Mouse (Mus musculus) stomach, embryonic 15.5 days (tissue): Measurements from ENCODE around the gene Tmem182. TPM values are rescaled to one million over a fixed set of nuclear protein-coding genes. Genes with fewer than 3 reads are reported as not detected.

ENCODE experiments used
- ATAC-seq: fragments of 200-750 bp; cut with Nextera tagmentation; 2 replicates; pipeline ENCODE4 v1.8.0; 2017; ENCODE audit warnings: low read depth, moderate number of reproducible peaks, moderate TSS enrichment; ENCODE audit not compliant: insufficient read depth, low FRiP score
- H3K27ac ChIP-seq: fragments of 300-500 bp; sonication (generic); 2 replicates; pipeline ENCODE4 v1.5.1; 2015; ENCODE audit warnings: mild to moderate bottlenecking, inconsistent platforms
- H3K27me3 ChIP-seq: fragments of 300-500 bp; sonication (generic); replicated peaks from 2 replicates; pipeline ENCODE4 v1.6.1; 2015; ENCODE audit warnings: inconsistent platforms
- H3K36me3 ChIP-seq: fragments of 300-500 bp; sonication (generic); 2 replicates; pipeline ENCODE4 v1.6.1; 2015; ENCODE audit warnings: inconsistent platforms
- H3K4me1 ChIP-seq: fragments of 300-500 bp; sonication (generic); 2 replicates; pipeline ENCODE4 v1.6.1; 2015; ENCODE audit warnings: inconsistent platforms
- H3K4me2 ChIP-seq: fragments of 300-500 bp; sonication (generic); 2 replicates; pipeline ENCODE4 v1.6.1; 2015; ENCODE audit warnings: mild to moderate bottlenecking, inconsistent platforms
- H3K4me3 ChIP-seq: fragments of 300-500 bp; sonication (generic); replicated peaks from 2 replicates; pipeline ENCODE4 v1.5.1; 2015; ENCODE audit warnings: inconsistent platforms
- H3K9ac ChIP-seq: fragments of 300-500 bp; sonication (generic); 2 replicates; pipeline ENCODE4 v1.6.1; 2015; ENCODE audit warnings: inconsistent platforms
- H3K9me3 ChIP-seq: fragments of 300-500 bp; sonication (generic); 2 replicates; pipeline ENCODE4 v1.6.1; 2016; ENCODE audit warnings: inconsistent platforms
- WGBS: fragments of 180-500 bp; shearing (Covaris S2); methylation state at CpG from one replicate; pipeline ENCODE4 v1.1.7; 2015; 5-methylcytosine and 5-hydroxymethylcytosine counted together
- polyA plus RNA-seq: library from polyadenylated mRNA; unstranded; fragments of >200 nt; fragmentation: Nextera tagmentation; extraction: Ambion mirVana; gene quantifications from 2 replicates; pipeline ENCODE4 v1.2.1, GENCODE M21; 2015

Tmem182 gene
- polyA plus RNA-seq, 1 experiment from 2014 or later = 0.18 TPM

- Histone ChIP-seq H3K4me2 (no peak overlapping the region), H3K27ac (no peak overlapping the region), H3K27me3 (no peaks in the 10 kb centered on the region), H3K4me1 (no peaks in the 10 kb centered on the region), H3K9me3 (no peaks in the 10 kb centered on the region), H3K36me3 (peaks cover 17% of the 10 kb centered on the region; the same call in 1 of the 2 replicates), H3K4me3 (no peak overlapping the region), H3K9ac (no peak overlapping the region)
- no peak for ATAC-seq
- 76% methylated on average over 3 of the region's 3 CpGs for WGBS
These were observed 28.6 kb upstream of the Tmem182 start for GRCm38 (mm10) chr1:40776763-40777162.

GRCm38 (mm10) chr1:40783450-40783849 lies 22.0 kb upstream of the Tmem182 start:
- ATAC-seq = no peak
- Histone ChIP-seq H3K4me3 (no peak overlapping the region), H3K9me3 (no peaks in the 10 kb centered on the region), H3K4me1 (no peaks in the 10 kb centered on the region), H3K9ac (no peak overlapping the region), H3K36me3 (peaks cover 17% of the 10 kb centered on the region; the same call in 1 of the 2 replicates), H3K4me2 (no peak overlapping the region), H3K27me3 (no peaks in the 10 kb centered on the region), H3K27ac (no peak overlapping the region)
- WGBS = 93% methylated on average over 7 of the region's 7 CpGs

- H3K9ac ChIP-seq = no peak overlapping the region
- H3K36me3 ChIP-seq = peaks cover 8% of the 10 kb centered on the region; the same call in 1 of the 2 replicates
- no peak for ATAC-seq
- H3K4me1 ChIP-seq = no peaks in the 10 kb centered on the region
- no peak overlapping the region for H3K4me2 ChIP-seq
- no peaks in the 10 kb centered on the region for H3K27me3 ChIP-seq
- H3K4me3 ChIP-seq = no peak overlapping the region
- no peak overlapping the region for H3K27ac ChIP-seq
- WGBS = 89% methylated on average over 9 of the region's 9 CpGs
- H3K9me3 ChIP-seq = no peaks in the 10 kb centered on the region
These were observed 21.1 kb upstream of the Tmem182 start for GRCm38 (mm10) chr1:40784306-40784705.

DNA sequence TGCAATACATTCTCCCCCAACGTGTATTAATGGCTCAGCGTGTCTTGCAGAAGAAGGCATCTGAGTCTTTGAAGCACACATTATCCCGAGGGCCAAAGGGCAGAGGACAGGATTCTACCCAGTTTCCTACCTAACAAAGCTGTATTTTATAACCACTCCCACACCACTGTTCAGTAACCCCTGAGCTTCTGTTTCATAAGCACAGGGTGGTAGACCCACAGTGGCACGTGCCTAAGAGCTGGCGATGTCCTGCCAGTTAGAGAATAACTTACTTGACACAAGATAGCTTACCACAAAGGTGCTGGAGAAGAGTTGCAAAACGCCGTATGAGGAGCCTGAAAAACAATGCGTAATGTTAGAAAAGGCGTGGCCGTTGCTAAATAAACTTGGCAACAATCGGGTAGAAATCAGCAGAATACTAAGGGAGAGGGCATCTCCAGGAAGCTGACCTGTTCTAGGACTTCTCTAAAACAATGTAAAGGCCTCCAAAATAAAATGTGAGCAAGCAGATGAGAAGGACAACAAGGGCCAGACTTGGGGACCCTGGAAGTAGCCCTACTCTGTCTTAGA lies 19.4 kb upstream of the Tmem182 start:
- Histone ChIP-seq H3K4me3 (no peak overlapping the region), H3K9ac (no peak overlapping the region), H3K36me3 (peaks cover 4% of the 10 kb centered on the region; the same call in 1 of the 2 replicates), H3K4me2 (no peak overlapping the region), H3K9me3 (no peaks in the 10 kb centered on the region), H3K27me3 (no peaks in the 10 kb centered on the region), H3K4me1 (no peaks in the 10 kb centered on the region), H3K27ac (no peak overlapping the region)
- no peak for ATAC-seq
- 74% methylated on average over 11 of the region's 11 CpGs for WGBS

GRCm38 (mm10) chr1:40788956-40789355 lies 16.4 kb upstream of the Tmem182 start:
- Histone ChIP-seq H3K36me3 (no peaks in the 10 kb centered on the region), H3K4me3 (no peak overlapping the region), H3K9me3 (no peaks in the 10 kb centered on the region), H3K4me1 (no peaks in the 10 kb centered on the region), H3K4me2 (no peak overlapping the region), H3K27me3 (no peaks in the 10 kb centered on the region), H3K9ac (no peak overlapping the region), H3K27ac (no peak overlapping the region)
- ATAC-seq = no peak
- 79% methylated on average over 6 of the region's 6 CpGs for WGBS

DNA sequence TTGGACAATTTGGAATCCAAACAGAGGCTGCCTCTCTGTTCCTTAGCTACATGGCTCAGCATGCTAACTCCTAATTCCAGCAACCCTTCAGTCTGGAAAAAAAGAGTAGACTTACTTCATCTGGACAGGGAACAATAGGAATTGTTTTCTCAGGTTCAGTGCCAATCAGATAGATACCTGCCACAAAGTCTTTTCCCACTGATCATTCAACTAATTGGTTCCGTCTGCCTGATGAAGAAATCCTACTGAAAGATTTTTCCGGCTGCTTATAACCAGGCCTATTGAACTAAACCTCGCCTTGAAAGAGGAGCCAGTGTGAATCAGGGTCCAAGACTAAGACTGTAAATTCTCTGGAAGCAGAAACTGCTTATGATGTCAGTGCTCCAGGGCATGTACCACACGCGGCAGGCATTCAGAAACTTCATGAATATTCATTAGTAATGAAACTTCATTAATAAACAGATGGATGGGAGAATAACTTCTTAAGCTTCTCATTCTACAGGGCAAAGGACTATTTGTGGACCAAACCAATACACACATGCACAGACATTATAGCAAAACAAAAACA lies 15.7 kb upstream of the Tmem182 start:
- Histone ChIP-seq H3K9ac (no peak overlapping the region; the same call in 1 of the 2 replicates), H3K36me3 (no peaks in the 10 kb centered on the region), H3K9me3 (no peaks in the 10 kb centered on the region), H3K4me3 (peak overlapping the region; percentile 74), H3K4me1 (no peaks in the 10 kb centered on the region), H3K27ac (no peak overlapping the region), H3K4me2 (peak overlapping the region; percentile 77), H3K27me3 (no peaks in the 10 kb centered on the region)
- ATAC-seq = no peak
- 47% methylated on average over 5 of the region's 5 CpGs for WGBS

DNA sequence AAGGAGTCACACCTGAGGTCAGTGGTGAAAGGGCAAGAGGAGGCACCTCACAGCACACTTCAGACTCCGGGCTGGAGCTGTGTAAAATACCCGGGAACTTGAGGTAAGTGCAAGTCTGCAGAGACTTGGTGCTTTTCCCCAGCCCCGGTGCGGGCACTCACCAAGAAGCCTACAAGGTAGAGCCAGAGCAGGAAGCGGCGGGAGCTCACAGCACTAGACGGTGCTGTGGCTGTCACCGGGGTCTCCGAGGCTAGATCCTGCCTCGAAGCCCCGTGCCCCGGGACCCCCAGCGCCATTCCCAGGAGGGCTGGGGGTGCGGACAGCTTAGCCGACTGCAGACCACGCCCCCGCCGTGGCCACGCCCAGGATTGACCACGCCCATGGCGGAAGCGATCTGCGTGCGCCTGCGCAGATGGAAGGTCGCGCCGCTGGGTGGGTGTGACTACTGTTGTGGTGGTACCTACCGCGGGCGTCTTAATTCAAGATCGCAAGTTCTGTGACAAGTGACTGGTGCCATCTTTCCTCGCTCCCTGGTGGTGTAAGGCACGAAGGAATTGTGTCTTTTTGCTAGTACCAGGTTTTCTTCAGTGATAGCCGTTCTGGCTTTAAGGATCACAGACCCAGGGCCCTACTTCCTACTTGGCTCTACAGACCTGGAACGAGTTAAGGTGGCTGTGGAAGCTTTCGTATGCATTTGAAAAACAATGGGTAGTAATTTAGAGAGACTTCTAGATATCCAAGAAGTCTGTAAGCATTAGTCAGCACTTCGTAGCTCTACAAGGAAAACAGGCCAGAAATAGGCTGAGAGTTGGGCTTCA lies 14.9 kb upstream of the Tmem182 start, which contains the start of gene Mfsd9:
TSS of gene Mfsd9 (minus strand) at position 364 of the 818 bp plus-strand sequence.
- no peak within 1 kb of the TSS for H3K27ac ChIP-seq
- no peaks in the 10 kb centered on the region for H3K4me1 ChIP-seq
- no peaks in the 10 kb centered on the region for H3K36me3 ChIP-seq
- 5% methylated on average over 38 of the region's 38 CpGs for WGBS
- H3K9ac ChIP-seq = peak within 1 kb of the TSS; percentile 56
- H3K9me3 ChIP-seq = no peaks in the 10 kb centered on the region
- H3K4me2 ChIP-seq = peak within 1 kb of the TSS; percentile 77
- no peaks in the 10 kb centered on the region for H3K27me3 ChIP-seq
- peak; percentile 86 for ATAC-seq
- H3K4me3 ChIP-seq = peak within 1 kb of the TSS; percentile 74

DNA sequence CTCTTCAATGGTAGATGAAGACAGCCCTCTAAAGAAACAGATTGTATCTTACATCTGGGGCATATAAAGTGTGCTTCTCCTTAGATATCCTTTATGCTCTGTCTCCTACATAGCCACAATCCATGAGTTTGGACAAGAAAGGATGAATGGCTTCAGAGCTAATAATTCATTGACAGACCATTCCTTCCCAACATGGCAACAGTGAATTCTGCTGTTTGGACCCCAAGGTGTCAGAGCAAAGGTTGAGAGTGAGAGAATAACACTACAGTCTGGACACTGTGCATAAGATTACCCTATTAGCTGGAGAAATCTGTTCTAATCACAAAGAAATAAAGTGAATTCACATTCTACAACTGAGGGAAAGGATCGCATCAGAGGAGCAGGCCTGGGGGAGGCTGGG lies 9.9 kb upstream of the Tmem182 start:
- Histone ChIP-seq H3K9me3 (no peaks in the 10 kb centered on the region), H3K4me1 (no peaks in the 10 kb centered on the region), H3K4me2 (no peak overlapping the region), H3K4me3 (no peak overlapping the region), H3K27me3 (no peaks in the 10 kb centered on the region), H3K27ac (no peak overlapping the region), H3K9ac (no peak overlapping the region), H3K36me3 (no peaks in the 10 kb centered on the region)
- 97% methylated on average over 1 of the region's 1 CpGs for WGBS
- no peak for ATAC-seq

DNA sequence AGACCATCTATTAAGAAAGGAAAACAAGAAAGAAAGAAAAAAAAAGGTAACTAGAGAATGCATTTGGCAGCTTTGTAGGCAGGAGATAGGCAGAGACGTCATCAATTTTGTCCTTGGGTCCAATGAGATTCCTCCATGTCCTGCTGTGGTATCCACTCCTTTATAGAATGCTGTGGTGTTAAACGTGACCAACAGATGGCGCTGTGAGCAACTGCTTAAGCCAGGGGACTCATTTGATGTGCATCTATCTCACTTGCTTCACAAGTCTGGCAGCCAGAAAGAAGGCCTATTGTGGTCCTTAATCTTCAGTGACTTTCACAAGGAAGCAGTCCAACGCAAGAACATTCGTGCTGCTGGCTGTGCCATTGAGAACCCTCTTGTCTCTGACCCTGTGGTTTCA lies 8.1 kb upstream of the Tmem182 start:
- Histone ChIP-seq H3K4me2 (no peak overlapping the region), H3K4me3 (no peak overlapping the region), H3K9me3 (no peaks in the 10 kb centered on the region), H3K27me3 (no peaks in the 10 kb centered on the region), H3K27ac (no peak overlapping the region), H3K9ac (no peak overlapping the region), H3K4me1 (no peaks in the 10 kb centered on the region), H3K36me3 (no peaks in the 10 kb centered on the region)
- WGBS = 16% methylated on average over 5 of the region's 5 CpGs
- ATAC-seq = no peak

DNA sequence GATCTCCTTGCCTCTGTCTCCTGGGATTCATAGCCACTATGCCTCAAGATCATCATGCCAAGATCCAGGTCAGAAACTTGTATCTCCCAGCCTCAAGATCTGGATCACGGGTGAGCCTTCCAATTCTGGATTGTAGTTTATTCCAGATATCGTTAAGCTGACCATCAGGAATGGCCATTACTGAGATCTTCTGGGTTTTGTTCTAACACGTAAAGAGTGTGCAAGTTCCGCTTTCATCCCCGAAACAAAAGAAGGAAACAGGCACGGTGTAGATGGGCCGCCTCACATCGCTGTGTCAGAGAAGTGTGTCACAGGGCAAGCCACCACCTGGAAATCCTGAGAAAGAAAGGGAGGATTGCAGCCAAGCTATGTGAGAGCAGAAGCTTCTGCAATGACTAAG lies 6.3 kb upstream of the Tmem182 start:
- Histone ChIP-seq H3K4me1 (no peaks in the 10 kb centered on the region), H3K9me3 (no peaks in the 10 kb centered on the region), H3K4me3 (no peak overlapping the region), H3K27me3 (no peaks in the 10 kb centered on the region), H3K27ac (no peak overlapping the region), H3K4me2 (no peak overlapping the region), H3K9ac (no peak overlapping the region), H3K36me3 (no peaks in the 10 kb centered on the region)
- 88% methylated on average over 8 of the region's 8 CpGs for WGBS
- no peak for ATAC-seq

GRCm38 (mm10) chr1:40800908-40801307 lies 4.5 kb upstream of the Tmem182 start:
- Histone ChIP-seq H3K4me3 (no peak overlapping the region), H3K9me3 (no peaks in the 10 kb centered on the region), H3K27ac (no peak overlapping the region), H3K4me1 (no peaks in the 10 kb centered on the region), H3K9ac (no peak overlapping the region), H3K27me3 (no peaks in the 10 kb centered on the region), H3K4me2 (no peak overlapping the region), H3K36me3 (no peaks in the 10 kb centered on the region)
- WGBS = 76% methylated on average over 5 of the region's 5 CpGs
- ATAC-seq = no peak

DNA sequence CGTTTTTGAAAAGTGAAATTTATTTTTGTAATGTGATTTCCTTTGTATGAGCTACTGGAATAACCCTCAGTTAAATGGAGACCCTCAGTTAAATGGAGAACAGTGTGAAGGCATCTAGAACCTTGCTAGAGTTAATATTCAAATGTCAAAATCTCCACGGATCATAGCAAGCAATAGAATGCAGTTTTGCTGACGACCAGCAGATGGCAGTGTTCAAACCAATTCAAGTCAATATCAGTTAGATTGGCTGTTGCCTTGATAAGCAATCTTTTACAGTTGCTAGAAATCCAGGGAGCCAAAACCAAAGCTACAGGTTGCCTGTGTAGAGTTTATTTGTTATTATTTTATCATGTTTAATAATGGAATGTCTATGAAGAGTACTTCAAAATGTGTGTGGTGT lies 2.6 kb upstream of the Tmem182 start:
- no peak overlapping the region for H3K9ac ChIP-seq
- no peaks in the 10 kb centered on the region for H3K36me3 ChIP-seq
- no peak overlapping the region for H3K4me3 ChIP-seq
- no peak for ATAC-seq
- WGBS = 21% methylated on average over 3 of the region's 3 CpGs
- no peak overlapping the region for H3K4me2 ChIP-seq
- no peaks in the 10 kb centered on the region for H3K9me3 ChIP-seq
- no peak overlapping the region for H3K27ac ChIP-seq
- no peaks in the 10 kb centered on the region for H3K4me1 ChIP-seq
- H3K27me3 ChIP-seq = no peaks in the 10 kb centered on the region
